In genomic region chrX:150459411-150459927, GRCm38 (mm10) we compare ENCODE assay signal across 7 mouse cellular contexts. TPM values are rescaled to one million over a fixed set of nuclear protein-coding genes. Genes with fewer than 3 reads are reported as not detected.
DNase-seq lines count a peak whose midpoint lies in the region; ATAC-seq lines count a peak whose summit lies in the region.

No protein-coding gene starts in this region.

- peak overlapping the region; percentile 74 for H3K27ac ChIP-seq in heart, embryonic 15.5 days
- H3K27ac ChIP-seq in macrophage = peak overlapping the region; percentile 60

- no peaks in the 10 kb centered on the region for H3K4me1 ChIP-seq in heart, embryonic 15.5 days (replicated peaks)

- H3K79me2 ChIP-seq in macrophage (ENCODE audit: inconsistent target) = no peaks in the 10 kb centered on the region

- H3K4me2 ChIP-seq in heart, embryonic 15.5 days = peak overlapping the region; percentile 56

- peak overlapping the region; percentile 58 for H3K4me3 ChIP-seq in heart, embryonic 15.5 days
- H3K4me3 ChIP-seq in macrophage (ENCODE audit: inconsistent target) = peak overlapping the region; percentile 45

- peak; percentile 31 for DNase-seq in urinary bladder, postnatal 14 days (ENCODE audit: low spot score)
- no peak for DNase-seq in urinary bladder, adult 2 months (ENCODE audit: low spot score)
- DNase-seq in cerebellum, adult 18-20 months = peak; percentile 19 to 47
- DNase-seq in kidney, postnatal 14 days = peak; percentile 37
- DNase-seq in spleen, postnatal 4 days (ENCODE audit: low spot score in 2 of 2) = no peak

- WGBS in heart, embryonic 15.5 days = 40% methylated on average over 8 of the region's 8 CpGs
- 58% methylated on average over 8 of the region's 8 CpGs for WGBS in macrophage (ENCODE audit: missing documents)

- ATAC-seq in heart, embryonic 15.5 days (replicated peaks; ENCODE audit: insufficient number of reproducible peaks, insufficient read depth, low FRiP score, low read depth) = no peak

- no peaks in the 10 kb centered on the region for H3K36me3 ChIP-seq in heart, embryonic 15.5 days
- H3K36me3 ChIP-seq in macrophage (ENCODE audit: inconsistent target) = no peaks in the 10 kb centered on the region

- H3K27me3 ChIP-seq in heart, embryonic 15.5 days = no peaks in the 10 kb centered on the region

- peak overlapping the region; percentile 36; the same call in 1 of the 2 replicates for H3K9ac ChIP-seq in heart, embryonic 15.5 days

- no peaks in the 10 kb centered on the region for H3K9me3 ChIP-seq in heart, embryonic 15.5 days (replicated peaks)

RNA-seq across cellular contexts. Expression of gene Tmem29, which starts 0.5 kb away (rescaled TPM):
- 28.3 and 29.7 TPM in 2 replicates for polyA plus RNA-seq in urinary bladder, adult 2 months (2012; rRNA removed)
- 15.3 and 16.1 TPM in 2 replicates for polyA plus RNA-seq in heart, embryonic 15.5 days (2015; fragmentation: Nextera tagmentation; extraction: Ambion mirVana)
- total RNA-seq in macrophage (2018; cell fraction: chromatin; rRNA removed) = 10 to 100 TPM in 23 of 26 experiments, 1 to 10 TPM in 3; 3.5 to 23.1 (median 16.0) TPM
- total RNA-seq in macrophage (2018; cell fraction: cytosol; rRNA removed) = 10 to 100 TPM in 4 of 26 experiments, 1 to 10 TPM in 22; 5.5 to 10.3 (median 8.7) TPM
- total RNA-seq in macrophage (2018; cell fraction: nucleus; rRNA removed) = 10 to 100 TPM in 22 of 26 experiments, 1 to 10 TPM in 4; 8.3 to 31.6 (median 14.9) TPM
- 7.7 to 21.0 TPM (median 8.1 TPM) in 3 replicates for polyA plus RNA-seq in macrophage (2018)

Comparison
In these comparisons a context has a peak if more than half of its experiments do, and no peak if none do; other contexts are left out.
1. DNase-seq: peak in urinary bladder, postnatal 14 days (single experiment), cerebellum, adult 18-20 months (2 of 2) and kidney, postnatal 14 days (single experiment); none in urinary bladder, adult 2 months (single experiment) and spleen, postnatal 4 days (0 of 2).